Mouse (Mus musculus): ENCODE measurements around the gene Crispld2. TPM values are rescaled to one million over a fixed set of nuclear protein-coding genes. Genes with fewer than 3 reads are reported as not detected.

The Crispld2 gene
- polyA plus RNA-seq, 1 experiment, result not detected

- H3K4me1 ChIP-seq (ENCODE audit: control insufficient read depth), result peaks cover 3% of the 10 kb centered on the region; the same call in 1 of the 2 replicates
- H3K36me3 ChIP-seq (ENCODE audit: control insufficient read depth), result no peaks in the 10 kb centered on the region
- no peaks in the 10 kb centered on the region for H3K9me3 ChIP-seq (ENCODE audit: control insufficient read depth, low read length)
- TF ChIP-seq GATA1 (IDR thresholded peaks at IDR 0.05; ENCODE audit: low read length) (no peak), TAL1 (IDR thresholded peaks at IDR 0.05; ENCODE audit: low read length) (no peak)
- peaks cover 16% of the 10 kb centered on the region for H3K27me3 ChIP-seq (ENCODE audit: control insufficient read depth)
- no peak overlapping the region for H3K4me3 ChIP-seq (replicated peaks)
Measured at GRCm38 (mm10) chr8:120045471-120045870, 53.2 kb downstream of the Crispld2 start.

- Histone ChIP-seq H3K36me3 (ENCODE audit: control insufficient read depth) (no peaks in the 10 kb centered on the region), H3K9me3 (ENCODE audit: control insufficient read depth, low read length) (no peaks in the 10 kb centered on the region), H3K4me3 (replicated peaks) (no peak overlapping the region), H3K4me1 (ENCODE audit: control insufficient read depth) (peaks cover 3% of the 10 kb centered on the region; the same call in 1 of the 2 replicates), H3K27me3 (ENCODE audit: control insufficient read depth) (peaks cover 20% of the 10 kb centered on the region)
- no peak for TF ChIP-seq TAL1 (IDR thresholded peaks at IDR 0.05; ENCODE audit: low read length)
- no peak for TF ChIP-seq GATA1 (IDR thresholded peaks at IDR 0.05; ENCODE audit: low read length)
Measured at GRCm38 (mm10) chr8:120046258-120047020, 54.2 kb downstream of the Crispld2 start.

- Histone ChIP-seq H3K36me3 (ENCODE audit: control insufficient read depth) (no peaks in the 10 kb centered on the region), H3K27me3 (ENCODE audit: control insufficient read depth) (peaks cover 20% of the 10 kb centered on the region), H3K4me1 (ENCODE audit: control insufficient read depth) (no peaks in the 10 kb centered on the region), H3K4me3 (replicated peaks) (no peak overlapping the region), H3K9me3 (ENCODE audit: control insufficient read depth, low read length) (no peaks in the 10 kb centered on the region)
- no peak for TF ChIP-seq TAL1 (IDR thresholded peaks at IDR 0.05; ENCODE audit: low read length)
- TF ChIP-seq GATA1 (IDR thresholded peaks at IDR 0.05; ENCODE audit: low read length), result no peak
Measured at GRCm38 (mm10) chr8:120049949-120050348, 57.7 kb downstream of the Crispld2 start.

- H3K36me3 ChIP-seq (ENCODE audit: control insufficient read depth), result no peaks in the 10 kb centered on the region
- no peak for TF ChIP-seq TAL1 (IDR thresholded peaks at IDR 0.05; ENCODE audit: low read length)
- no peak for TF ChIP-seq GATA1 (IDR thresholded peaks at IDR 0.05; ENCODE audit: low read length)
- no peaks in the 10 kb centered on the region for H3K9me3 ChIP-seq (ENCODE audit: control insufficient read depth, low read length)
- no peak overlapping the region for H3K4me3 ChIP-seq (replicated peaks)
- no peaks in the 10 kb centered on the region for H3K4me1 ChIP-seq (ENCODE audit: control insufficient read depth)
- H3K27me3 ChIP-seq (ENCODE audit: control insufficient read depth), result peaks cover 20% of the 10 kb centered on the region
Measured at GRCm38 (mm10) chr8:120050376-120050775, 58.1 kb downstream of the Crispld2 start.

DNA sequence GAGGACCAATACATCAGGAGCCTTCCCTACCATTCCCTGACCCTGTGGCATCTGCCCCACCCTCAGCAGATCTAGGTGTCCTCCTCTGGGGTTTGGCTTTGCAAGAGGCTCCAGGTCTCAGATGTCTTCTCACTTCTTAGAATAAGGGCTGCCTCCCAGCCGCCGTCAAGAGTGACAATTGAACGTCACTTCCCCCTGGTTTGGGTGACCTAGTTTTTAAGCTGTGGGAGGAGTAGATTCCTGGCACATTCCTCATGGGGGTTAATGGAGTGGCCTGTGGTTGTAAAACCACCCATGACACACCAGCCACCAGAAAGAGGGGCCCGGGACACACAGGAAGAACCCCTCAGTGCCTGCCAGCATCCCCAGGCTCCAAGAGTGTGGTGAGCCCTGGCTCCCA, 58.8 kb downstream of the Crispld2 start:
- Histone ChIP-seq H3K9me3 (ENCODE audit: control insufficient read depth, low read length) (no peaks in the 10 kb centered on the region), H3K4me3 (replicated peaks) (no peak overlapping the region), H3K27me3 (ENCODE audit: control insufficient read depth) (peaks cover 20% of the 10 kb centered on the region), H3K36me3 (ENCODE audit: control insufficient read depth) (no peaks in the 10 kb centered on the region), H3K4me1 (ENCODE audit: control insufficient read depth) (no peaks in the 10 kb centered on the region)
- no peak for TF ChIP-seq TAL1 (IDR thresholded peaks at IDR 0.05; ENCODE audit: low read length)
- no peak for TF ChIP-seq GATA1 (IDR thresholded peaks at IDR 0.05; ENCODE audit: low read length)

DNA sequence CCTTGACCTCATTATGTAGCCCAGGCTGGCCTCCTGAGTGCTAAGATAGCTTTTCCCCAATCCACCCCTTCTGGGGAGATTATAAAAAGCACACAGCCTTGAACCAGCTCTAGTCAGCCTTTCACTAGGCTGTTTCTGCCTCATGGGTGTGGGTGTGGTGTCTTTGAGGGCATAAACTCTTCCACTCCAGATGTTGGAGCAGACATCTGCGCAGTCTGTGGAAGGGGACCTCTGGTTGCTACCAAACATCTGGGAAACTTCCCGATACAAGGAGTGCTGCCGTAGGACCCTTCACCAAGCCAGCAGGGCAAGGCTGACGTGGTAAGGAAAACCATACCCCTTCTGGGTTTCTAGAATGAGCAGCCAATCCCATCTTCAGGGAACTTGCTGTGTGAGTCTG, 59.7 kb downstream of the Crispld2 start:
- Histone ChIP-seq H3K4me1 (ENCODE audit: control insufficient read depth) (no peaks in the 10 kb centered on the region), H3K9me3 (ENCODE audit: control insufficient read depth, low read length) (peaks cover 8% of the 10 kb centered on the region), H3K36me3 (ENCODE audit: control insufficient read depth) (no peaks in the 10 kb centered on the region), H3K27me3 (ENCODE audit: control insufficient read depth) (peaks cover 20% of the 10 kb centered on the region), H3K4me3 (replicated peaks) (no peak overlapping the region)
- TF ChIP-seq TAL1 (IDR thresholded peaks at IDR 0.05; ENCODE audit: low read length) (no peak), GATA1 (IDR thresholded peaks at IDR 0.05; ENCODE audit: low read length) (no peak)

DNA sequence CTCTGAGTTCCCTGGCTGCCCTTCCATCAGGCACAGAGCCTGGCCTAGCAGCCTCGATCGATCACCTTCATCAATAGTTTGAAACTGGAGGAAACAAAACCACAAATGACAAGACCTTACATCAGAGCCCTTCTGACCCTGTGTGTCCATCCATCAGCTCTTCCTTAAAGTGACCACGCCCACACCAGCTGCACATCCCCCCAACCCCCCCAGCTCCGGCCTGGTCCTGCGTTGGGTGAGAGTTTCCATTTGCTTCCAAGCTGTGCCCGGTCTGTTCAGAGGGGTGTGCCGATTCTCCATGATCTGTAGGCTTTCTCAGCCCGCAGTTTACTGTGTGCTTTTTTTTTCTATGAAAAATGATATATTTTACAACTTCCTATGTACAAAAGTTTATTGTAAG, 60.1 kb downstream of the Crispld2 start:
- TF ChIP-seq GATA1 (IDR thresholded peaks at IDR 0.05; ENCODE audit: low read length) (no peak), TAL1 (IDR thresholded peaks at IDR 0.05; ENCODE audit: low read length) (no peak)
- H3K36me3 ChIP-seq (ENCODE audit: control insufficient read depth), result no peaks in the 10 kb centered on the region
- H3K27me3 ChIP-seq (ENCODE audit: control insufficient read depth), result peaks cover 20% of the 10 kb centered on the region

GRCm38 (mm10) chr8:120054833-120055232, 62.6 kb downstream of the Crispld2 start:
- H3K4me1 ChIP-seq (ENCODE audit: control insufficient read depth), result no peaks in the 10 kb centered on the region
- H3K27me3 ChIP-seq (ENCODE audit: control insufficient read depth), result peaks cover 11% of the 10 kb centered on the region
- TF ChIP-seq TAL1 (IDR thresholded peaks at IDR 0.05; ENCODE audit: low read length) (no peak), GATA1 (IDR thresholded peaks at IDR 0.05; ENCODE audit: low read length) (no peak)

More for the DNA sequence above, 60.1 kb downstream of the Crispld2 start:
- no peak overlapping the region for H3K4me3 ChIP-seq (replicated peaks)
- peaks cover 10% of the 10 kb centered on the region for H3K9me3 ChIP-seq (ENCODE audit: control insufficient read depth, low read length)
- no peaks in the 10 kb centered on the region for H3K4me1 ChIP-seq (ENCODE audit: control insufficient read depth)

GRCm38 (mm10) chr8:120057078-120057477, 64.8 kb downstream of the Crispld2 start:
- H3K9me3 ChIP-seq (ENCODE audit: control insufficient read depth, low read length), result peaks cover 13% of the 10 kb centered on the region
- TF ChIP-seq GATA1 (IDR thresholded peaks at IDR 0.05; ENCODE audit: low read length), result no peak
- TF ChIP-seq TAL1 (IDR thresholded peaks at IDR 0.05; ENCODE audit: low read length), result no peak
- no peaks in the 10 kb centered on the region for H3K36me3 ChIP-seq (ENCODE audit: control insufficient read depth)

More at GRCm38 (mm10) chr8:120054833-120055232, 62.6 kb downstream of the Crispld2 start:
- Histone ChIP-seq H3K9me3 (ENCODE audit: control insufficient read depth, low read length) (peaks cover 11% of the 10 kb centered on the region), H3K4me3 (replicated peaks) (no peak overlapping the region), H3K36me3 (ENCODE audit: control insufficient read depth) (no peaks in the 10 kb centered on the region)

More at GRCm38 (mm10) chr8:120057078-120057477, 64.8 kb downstream of the Crispld2 start:
- Histone ChIP-seq H3K27me3 (ENCODE audit: control insufficient read depth) (no peaks in the 10 kb centered on the region), H3K4me1 (ENCODE audit: control insufficient read depth) (no peaks in the 10 kb centered on the region), H3K4me3 (replicated peaks) (no peak overlapping the region)
